Mouse (Mus musculus): Measurements from ENCODE around the gene Tceal9.

- TF ChIP-seq CTCF (IDR thresholded peaks at IDR 0.05; ENCODE audit: extremely low read depth, insufficient read length, insufficient replicate concordance, low read depth, low read length) = no peak
- TF ChIP-seq POLR2A (IDR thresholded peaks at IDR 0.05; ENCODE audit: low read depth, low read length) = no peak
Observed at GRCm38 (mm10) chrX:136195193-136195944, 49.5 kb upstream of the Tceal9 start.
